Mouse (Mus musculus): Measurements from ENCODE around the gene Htr1b. TPM values are rescaled to one million over a fixed set of nuclear protein-coding genes. Genes with fewer than 3 reads are reported as not detected.

Htr1b gene
- not detected for polyA plus RNA-seq (2015; fragmentation: Illumina TruSeq; extraction: RNeasy Lipid Tissue Mini Kit (QIAGEN cat#74804); ENCODE audit: insufficient read depth, low read depth, low replicate concordance)

GRCm38 (mm10) chr9:81633437-81633973, at the start of gene Htr1b:
TSS of gene Htr1b (minus strand) at chr9:81633828.

Other genes starting within 250 kb of the Htr1b start
- gene Mei4, start 229.8 kb upstream of the Htr1b start, polyA plus RNA-seq (2015; fragmentation: Illumina TruSeq; extraction: RNeasy Lipid Tissue Mini Kit (QIAGEN cat#74804); ENCODE audit: insufficient read depth, low read depth, low replicate concordance) = not detected

All from pancreas, adult 10 weeks (tissue).